Mouse (Mus musculus) intestine, embryonic 14.5 days (tissue): ENCODE data around the gene Neb. TPM values are rescaled to one million over a fixed set of nuclear protein-coding genes. Genes with fewer than 3 reads are reported as not detected.

Experiments used
- ATAC-seq: fragments of 200-750 bp; cut with Nextera tagmentation; replicated peaks from 2 replicates; pipeline ENCODE4 v1.8.0; 2017; ENCODE audit warnings: low read depth, moderate number of reproducible peaks, moderate TSS enrichment, moderate library complexity; ENCODE audit not compliant: low FRiP score, low TSS enrichment
- DNase-seq: peaks from one replicate; pipeline ENCODE4 v3.0.0-alpha.2; 2018; ENCODE audit warnings: low spot score
- H3K27ac ChIP-seq: fragments of 300-500 bp; sonication (generic); 2 replicates; pipeline ENCODE4 v1.5.1; 2014; ENCODE audit warnings: low read depth, mild to moderate bottlenecking, control low read depth
- H3K27me3 ChIP-seq: fragments of 300-500 bp; sonication (generic); replicated peaks from 2 replicates; pipeline ENCODE4 v1.6.1; 2014; ENCODE audit warnings: low read length, control low read depth; ENCODE audit not compliant: control insufficient read depth, insufficient read depth
- H3K36me3 ChIP-seq: fragments of 300-500 bp; sonication (generic); 2 replicates; pipeline ENCODE4 v1.6.1; 2014; ENCODE audit warnings: low read length, control low read depth; ENCODE audit not compliant: control insufficient read depth, insufficient read depth
- H3K4me1 ChIP-seq: fragments of 300-500 bp; sonication (generic); replicated peaks from 2 replicates; pipeline ENCODE4 v1.6.1; 2014; ENCODE audit warnings: low read length, control low read depth, mixed read lengths; ENCODE audit not compliant: control insufficient read depth, insufficient read depth
- H3K4me2 ChIP-seq: fragments of 300-500 bp; sonication (generic); 2 replicates; pipeline ENCODE4 v1.6.1; 2014; ENCODE audit warnings: low read length
- H3K4me3 ChIP-seq: fragments of 300-500 bp; sonication (generic); 2 replicates; pipeline ENCODE4 v1.5.1; 2014; ENCODE audit warnings: low read depth, low read length, control low read depth, mixed read lengths
- H3K9ac ChIP-seq: fragments of 300-500 bp; sonication (generic); 2 replicates; pipeline ENCODE4 v1.6.1; 2014; ENCODE audit warnings: mild to moderate bottlenecking, low read length
- H3K9me3 ChIP-seq: fragments of 300-500 bp; sonication (generic); 2 replicates; pipeline ENCODE4 v1.6.1; 2016; ENCODE audit warnings: low read length, control low read depth; ENCODE audit not compliant: control insufficient read depth
- WGBS: fragments of 180-500 bp; shearing (Covaris S2); extraction: QIAGEN DNeasy Blood & Tissue Kit; methylation state at CpG from one replicate; pipeline ENCODE4 v1.1.7; 2014; 5-methylcytosine and 5-hydroxymethylcytosine counted together
- polyA plus RNA-seq: library from polyadenylated mRNA; unstranded; fragments of >200 nt; fragmentation: Nextera tagmentation; extraction: Ambion mirVana; gene quantifications from 2 replicates; pipeline ENCODE4 v1.2.1, GENCODE M21; 2014

The Neb gene
- polyA plus RNA-seq, 1 experiment from 2014 or later: 0.07 TPM

DNA sequence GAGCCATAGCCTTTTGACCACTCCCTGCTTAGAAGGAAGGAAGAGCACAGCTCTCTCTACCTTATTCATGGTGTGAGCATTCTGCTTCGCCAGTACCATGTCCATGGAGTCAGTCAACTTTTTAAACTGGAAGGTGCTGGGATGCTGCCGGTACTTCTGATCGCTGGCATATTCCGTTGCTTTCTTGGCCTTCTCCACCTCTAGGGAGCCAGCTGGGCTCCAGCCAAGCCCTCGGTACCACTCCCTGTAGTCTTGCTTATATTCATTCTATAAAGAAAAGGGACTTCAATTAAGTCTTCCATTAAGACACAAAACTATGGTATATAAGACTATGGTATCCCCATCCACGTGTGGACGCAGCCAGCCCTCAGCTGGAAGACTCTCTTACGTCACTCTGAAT lies 107.4 kb downstream of the Neb start:
- Histone ChIP-seq H3K36me3 (no peaks in the 10 kb centered on the region), H3K27ac (no peak overlapping the region), H3K4me2 (no peak overlapping the region), H3K9ac (no peak overlapping the region), H3K4me1 (no peaks in the 10 kb centered on the region), H3K27me3 (no peaks in the 10 kb centered on the region), H3K9me3 (no peaks in the 10 kb centered on the region), H3K4me3 (no peak overlapping the region)
- DNase-seq: no peak
- 86% methylated on average over 8 of the region's 8 CpGs for WGBS
- ATAC-seq: no peak

GRCm38 (mm10) chr2:52262149-52262548 lies 116.1 kb downstream of the Neb start:
- Histone ChIP-seq H3K4me2 (no peak overlapping the region), H3K9ac (no peak overlapping the region), H3K27ac (no peak overlapping the region), H3K4me3 (no peak overlapping the region), H3K36me3 (no peaks in the 10 kb centered on the region), H3K4me1 (no peaks in the 10 kb centered on the region), H3K27me3 (no peaks in the 10 kb centered on the region), H3K9me3 (no peaks in the 10 kb centered on the region)
- 43% methylated on average over 2 of the region's 2 CpGs for WGBS
- ATAC-seq (no peak), DNase-seq (no peak)

DNA sequence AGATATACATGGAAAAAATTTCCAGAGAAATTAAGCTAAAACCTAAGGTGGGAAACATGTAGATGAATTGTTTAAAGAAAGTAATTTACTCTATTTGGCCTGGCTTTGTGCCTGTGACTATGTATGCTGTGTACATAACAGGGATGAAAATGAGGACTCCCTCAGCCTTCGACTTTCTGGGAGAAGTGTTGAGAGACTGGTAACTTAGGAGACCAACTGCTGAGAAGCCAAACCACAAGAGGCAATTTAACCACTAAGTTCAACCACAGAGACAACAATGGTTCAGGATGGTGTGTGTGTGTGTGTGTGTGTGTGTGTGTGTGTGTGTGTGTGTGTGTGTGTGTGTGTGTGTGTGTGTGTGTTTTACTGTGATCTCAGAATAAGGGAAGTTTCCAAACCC lies 126.2 kb downstream of the Neb start:
- Histone ChIP-seq H3K27ac (no peak overlapping the region), H3K4me1 (no peaks in the 10 kb centered on the region), H3K9me3 (no peaks in the 10 kb centered on the region), H3K27me3 (no peaks in the 10 kb centered on the region), H3K36me3 (no peaks in the 10 kb centered on the region), H3K4me2 (no peak overlapping the region), H3K9ac (no peak overlapping the region), H3K4me3 (no peak overlapping the region)
- 56% methylated on average over 1 of the region's 1 CpGs for WGBS
- ATAC-seq (no peak), DNase-seq (no peak)

DNA sequence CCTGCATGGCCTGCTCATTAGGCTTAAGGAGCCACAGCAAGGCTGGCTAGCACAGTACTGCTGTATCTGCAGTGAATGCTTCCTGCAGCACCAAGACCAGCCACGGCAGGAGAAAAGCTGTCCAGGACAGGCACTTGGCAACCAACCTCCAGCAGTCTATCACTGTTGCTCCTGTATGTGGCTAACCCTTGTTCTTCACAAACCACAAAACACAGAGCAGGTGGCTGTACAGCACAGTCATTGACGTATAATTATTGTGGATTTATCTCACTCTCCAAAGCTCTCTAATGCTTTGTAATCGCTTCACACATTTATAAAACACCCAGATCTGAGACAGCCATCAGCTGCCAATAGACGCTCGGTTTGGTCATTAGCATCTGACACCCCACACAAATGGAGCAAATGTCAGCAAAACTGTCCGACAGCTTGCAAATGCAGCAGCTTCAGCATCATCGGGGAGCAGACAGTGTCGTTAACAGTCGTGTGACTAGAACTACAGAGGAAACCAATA lies 129.9 kb downstream of the Neb start:
- DNase-seq (no peak), ATAC-seq (no peak)
- no peak overlapping the region for H3K4me3 ChIP-seq
- 79% methylated on average over 9 of the region's 9 CpGs for WGBS
- H3K27me3 ChIP-seq: no peaks in the 10 kb centered on the region
- H3K9me3 ChIP-seq: no peaks in the 10 kb centered on the region
- H3K4me2 ChIP-seq: no peak overlapping the region
- H3K9ac ChIP-seq: no peak overlapping the region
- H3K27ac ChIP-seq: no peak overlapping the region
- no peaks in the 10 kb centered on the region for H3K4me1 ChIP-seq
- no peaks in the 10 kb centered on the region for H3K36me3 ChIP-seq

DNA sequence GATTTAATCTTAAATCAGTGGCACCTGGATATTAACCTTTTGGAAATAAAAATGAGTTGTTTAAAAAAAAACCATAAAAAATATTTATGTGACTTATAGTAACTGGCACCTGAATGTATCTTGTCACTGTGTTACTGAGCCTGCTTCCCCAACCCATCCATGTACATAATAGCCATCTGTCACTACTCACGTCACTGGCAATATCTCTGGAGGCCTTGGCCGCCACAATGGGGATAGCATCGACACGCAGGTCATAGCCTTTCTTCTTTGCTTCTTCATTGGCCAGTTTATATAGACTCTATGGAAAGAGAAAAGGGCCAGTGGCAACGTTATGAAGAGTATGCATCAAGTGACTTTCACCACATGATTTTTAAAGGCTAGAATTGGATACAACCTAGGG lies 133.2 kb downstream of the Neb start:
- Histone ChIP-seq H3K27ac (no peak overlapping the region), H3K4me2 (no peak overlapping the region), H3K4me3 (no peak overlapping the region), H3K4me1 (no peaks in the 10 kb centered on the region), H3K9me3 (no peaks in the 10 kb centered on the region), H3K9ac (no peak overlapping the region), H3K36me3 (no peaks in the 10 kb centered on the region), H3K27me3 (no peaks in the 10 kb centered on the region)
- ATAC-seq: no peak
- WGBS: 85% methylated on average over 5 of the region's 5 CpGs
- no peak for DNase-seq

DNA sequence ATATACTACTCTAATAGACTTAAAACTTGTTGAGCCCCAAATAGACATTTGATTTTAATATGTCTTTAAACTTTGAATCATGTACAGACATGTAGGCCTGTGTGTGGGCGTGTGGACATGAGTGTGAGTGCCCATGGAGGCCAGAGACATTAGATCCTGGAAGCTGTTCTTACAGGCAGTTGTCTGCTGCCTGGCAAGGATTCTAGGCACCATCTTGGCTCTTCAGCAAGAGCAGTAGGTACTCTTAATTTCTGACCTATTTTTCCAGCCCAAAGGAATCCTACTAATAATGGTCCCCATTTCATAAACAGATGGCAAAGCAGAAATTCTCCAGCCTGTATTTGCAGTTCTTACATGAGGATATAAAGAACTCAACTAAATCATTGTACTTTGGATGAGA lies 135.6 kb downstream of the Neb start:
- H3K4me2 ChIP-seq: no peak overlapping the region
- WGBS: 85% methylated on average over 1 of the region's 1 CpGs

DNA sequence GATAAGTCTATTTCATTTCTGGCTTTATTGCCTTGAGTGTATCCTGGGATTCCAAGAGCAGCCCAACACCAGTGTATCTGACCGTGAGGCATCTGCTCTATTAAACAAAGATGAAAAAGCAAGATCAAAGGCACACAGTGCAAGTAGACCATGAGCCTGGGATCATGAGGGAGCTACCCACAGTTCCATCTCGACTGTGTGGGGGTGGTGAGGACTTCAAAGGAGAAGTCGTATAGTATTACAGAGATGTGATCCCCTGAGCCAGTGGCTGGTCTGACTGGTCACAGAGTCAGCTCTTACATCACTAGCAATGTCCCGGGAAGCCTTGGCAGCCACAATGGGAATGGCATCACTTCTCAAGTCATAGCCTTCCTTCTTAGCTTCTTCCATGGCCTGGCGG lies 140.4 kb downstream of the Neb start:
- Histone ChIP-seq H3K27me3 (no peaks in the 10 kb centered on the region), H3K4me3 (no peak overlapping the region), H3K9ac (no peak overlapping the region), H3K9me3 (no peaks in the 10 kb centered on the region), H3K36me3 (no peaks in the 10 kb centered on the region), H3K4me1 (no peaks in the 10 kb centered on the region), H3K4me2 (no peak overlapping the region), H3K27ac (no peak overlapping the region)
- 41% methylated on average over 5 of the region's 5 CpGs for WGBS
- ATAC-seq: peak; percentile 83
- DNase-seq: no peak

More for the DNA sequence above, 135.6 kb downstream of the Neb start:
- ATAC-seq (no peak), DNase-seq (no peak)
- no peak overlapping the region for H3K9ac ChIP-seq
- H3K27ac ChIP-seq: no peak overlapping the region
- H3K4me1 ChIP-seq: no peaks in the 10 kb centered on the region
- H3K9me3 ChIP-seq: no peaks in the 10 kb centered on the region
- no peaks in the 10 kb centered on the region for H3K36me3 ChIP-seq
- no peaks in the 10 kb centered on the region for H3K27me3 ChIP-seq
- no peak overlapping the region for H3K4me3 ChIP-seq

DNA sequence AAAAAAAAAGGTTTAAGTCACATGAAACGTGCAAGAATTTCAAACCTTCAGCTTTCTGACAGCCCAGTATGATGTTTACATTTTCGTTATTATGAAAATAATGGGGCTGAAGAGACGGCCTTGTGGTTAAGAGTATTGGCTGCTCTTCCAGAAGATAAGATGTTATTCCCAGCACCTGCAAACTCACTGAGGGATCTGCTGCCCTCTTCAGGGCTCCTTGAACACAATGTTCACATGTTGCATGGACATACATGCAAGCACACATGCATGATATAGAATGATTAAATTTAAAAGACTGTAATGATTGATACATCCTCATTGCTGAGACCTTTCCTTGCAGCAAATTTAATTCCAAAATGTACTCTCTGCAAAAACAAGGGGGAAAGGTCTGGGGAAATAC lies 150.7 kb downstream of the Neb start:
- Histone ChIP-seq H3K27me3 (no peaks in the 10 kb centered on the region), H3K4me3 (no peak overlapping the region), H3K9ac (no peak overlapping the region), H3K4me1 (no peaks in the 10 kb centered on the region), H3K27ac (no peak overlapping the region), H3K36me3 (no peaks in the 10 kb centered on the region), H3K4me2 (no peak overlapping the region), H3K9me3 (no peaks in the 10 kb centered on the region)
- 59% methylated on average over 3 of the region's 3 CpGs for WGBS
- DNase-seq (no peak), ATAC-seq (no peak)

GRCm38 (mm10) chr2:52224366-52224765 lies 153.9 kb downstream of the Neb start:
- no peak for ATAC-seq
- Histone ChIP-seq H3K27me3 (no peaks in the 10 kb centered on the region), H3K27ac (no peak overlapping the region), H3K4me3 (no peak overlapping the region), H3K9ac (no peak overlapping the region), H3K4me1 (no peaks in the 10 kb centered on the region), H3K4me2 (no peak overlapping the region), H3K9me3 (no peaks in the 10 kb centered on the region), H3K36me3 (no peaks in the 10 kb centered on the region)
- no peak for DNase-seq
- 76% methylated on average over 5 of the region's 5 CpGs for WGBS
